Mouse (Mus musculus): ENCODE data around the gene Ccdc138. TPM values are rescaled to one million over a fixed set of nuclear protein-coding genes. Genes with fewer than 3 reads are reported as not detected.
A peak's percentile ranks its signal among the peaks of the same experiment; 100 is the strongest.
"Not testable (repeated sequence)": the region's sequence is repeated elsewhere in the genome, so short reads cannot be mapped to it uniquely, and the experiment has no call there.

Ccdc138 gene
- total RNA-seq (2021): 1 to 10 TPM; 6.2 to 7.8 TPM
- long read RNA-seq, partial matches to known transcripts: 2 of 9 reads
- long read RNA-seq, other reads (novel, unspliced or antisense): 6 of 9 reads

GRCm38 (mm10) chr10:58497320-58498284 lies at the start of gene Ccdc138:
Gene Ccdc138 (plus strand): TSS chr10:58497948.
- DNase-seq (ENCODE audit: low spot score in 2 of 2): peak; percentile 91 to 93

GRCm38 (mm10) chr10:58451575-58451974 lies 46.2 kb upstream of the Ccdc138 start:
- DNase-seq (ENCODE audit: low spot score in 2 of 2): no peak

- DNase-seq (ENCODE audit: low spot score in 2 of 2): no peak
Observed at GRCm38 (mm10) chr10:58452185-58452584, 45.6 kb upstream of the Ccdc138 start.

- no peak for DNase-seq (ENCODE audit: low spot score in 2 of 2)
Observed at GRCm38 (mm10) chr10:58459896-58460295, 37.9 kb upstream of the Ccdc138 start.

- no peak for DNase-seq (ENCODE audit: low spot score in 2 of 2)
Observed at GRCm38 (mm10) chr10:58477086-58477755, 20.5 kb upstream of the Ccdc138 start.

- no peak for DNase-seq (ENCODE audit: low spot score in 2 of 2)
Observed at GRCm38 (mm10) chr10:58478071-58478578, 19.6 kb upstream of the Ccdc138 start.

- no peak for DNase-seq (ENCODE audit: low spot score in 2 of 2)
Observed at GRCm38 (mm10) chr10:58479954-58480490, 17.7 kb upstream of the Ccdc138 start.

- DNase-seq (ENCODE audit: low spot score in 2 of 2): no peak
Observed at GRCm38 (mm10) chr10:58491031-58491430, 6.7 kb upstream of the Ccdc138 start.

- DNase-seq (ENCODE audit: low spot score in 2 of 2): no peak
Observed at GRCm38 (mm10) chr10:58495637-58496036, 2.1 kb upstream of the Ccdc138 start.

GRCm38 (mm10) chr10:58496732-58497131 lies 1.0 kb upstream of the Ccdc138 start:
- DNase-seq (ENCODE audit: low spot score in 2 of 2): no peak

- DNase-seq (ENCODE audit: low spot score in 2 of 2): no peak
Observed at GRCm38 (mm10) chr10:58498516-58498915, 768 bp downstream of the Ccdc138 start.

GRCm38 (mm10) chr10:58529358-58529757 lies 31.6 kb downstream of the Ccdc138 start:
- no peak for DNase-seq (ENCODE audit: low spot score in 2 of 2)

- no peak for DNase-seq (ENCODE audit: low spot score in 2 of 2)
Observed at GRCm38 (mm10) chr10:58530896-58531790, 33.4 kb downstream of the Ccdc138 start.

GRCm38 (mm10) chr10:58532177-58532576 lies 34.4 kb downstream of the Ccdc138 start:
- no peak for DNase-seq (ENCODE audit: low spot score in 2 of 2)

GRCm38 (mm10) chr10:58536276-58536675 lies 38.5 kb downstream of the Ccdc138 start:
- DNase-seq (ENCODE audit: low spot score in 2 of 2): not testable (repeated sequence)

- DNase-seq (ENCODE audit: low spot score in 2 of 2): peak; percentile 16 to 29
Observed at GRCm38 (mm10) chr10:58540613-58541012, 42.9 kb downstream of the Ccdc138 start.

GRCm38 (mm10) chr10:58548739-58549138 lies 51.0 kb downstream of the Ccdc138 start:
- no peak for DNase-seq (ENCODE audit: low spot score in 2 of 2)

- DNase-seq (ENCODE audit: low spot score in 2 of 2): no peak
Observed at GRCm38 (mm10) chr10:58554693-58555387, 57.1 kb downstream of the Ccdc138 start.

GRCm38 (mm10) chr10:58559098-58559497 lies 61.4 kb downstream of the Ccdc138 start:
- DNase-seq (ENCODE audit: low spot score in 2 of 2): peak; percentile 58

GRCm38 (mm10) chr10:58559901-58560300 lies 62.2 kb downstream of the Ccdc138 start:
- peak; percentile 56 to 61 for DNase-seq (ENCODE audit: low spot score in 2 of 2)
